Mouse (Mus musculus): ENCODE results near the gene Hoxb8.

GRCm38 (mm10) chr11:96264390-96265020 lies 17.2 kb upstream of the Hoxb8 start:
- no peak for TF ChIP-seq CTCF (IDR thresholded peaks at IDR 0.05; ENCODE audit: low read depth, low read length)
- no peak for TF ChIP-seq POLR2A (IDR thresholded peaks at IDR 0.05; ENCODE audit: insufficient read depth, low read length)
- TF ChIP-seq EP300 (IDR thresholded peaks at IDR 0.05; ENCODE audit: insufficient read depth, low read depth, low read length): no peak
